Mouse (Mus musculus) bone marrow, adult 2 months (tissue): Measurements from ENCODE around the gene Gm5485.

Experiments
- CTCF ChIP-seq: fragments of 200-500 bp; IDR thresholded peaks from 2 replicates; pipeline ENCODE4 v1.5.1; 2011; ENCODE audit warnings: low read length, control low read depth; ENCODE audit not compliant: control insufficient read depth, insufficient read depth
- POLR2A ChIP-seq: fragments of 200-500 bp; IDR thresholded peaks from 2 replicates; pipeline ENCODE4 v1.6.1; 2011; ENCODE audit warnings: low read depth, mild to moderate bottlenecking, control low read depth, low read length, borderline replicate concordance; ENCODE audit not compliant: control insufficient read depth

DNA sequence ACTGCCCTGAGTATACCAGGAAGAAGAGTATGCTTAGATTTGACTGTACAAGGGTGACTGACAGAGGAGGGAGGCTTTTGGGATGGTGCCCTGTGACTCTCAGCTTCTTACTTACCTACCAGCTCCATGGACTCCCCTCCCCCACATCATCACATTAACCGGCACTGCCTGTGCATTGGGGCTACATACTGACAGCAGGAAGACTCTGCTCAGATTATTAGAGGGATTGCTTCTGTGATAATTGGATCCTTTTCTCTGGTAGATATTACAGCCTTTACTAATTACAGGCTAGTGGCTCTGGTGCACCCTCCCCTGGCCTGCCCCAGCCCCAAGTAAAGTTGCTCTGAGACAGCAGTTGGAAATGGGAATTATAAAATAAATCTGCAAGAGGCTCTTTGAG lies 17.2 kb upstream of the Gm5485 start:
- TF ChIP-seq CTCF (no peak), POLR2A (no peak)
